Mouse (Mus musculus): Measurements from ENCODE around the gene Cntln. TPM values are rescaled to one million over a fixed set of nuclear protein-coding genes. Genes with fewer than 3 reads are reported as not detected.

Cntln gene
- polyA plus RNA-seq (2015; fragmentation: Nextera tagmentation; extraction: Ambion mirVana), result 5.8 and 6.3 TPM in 2 replicates

GRCm38 (mm10) chr4:84884111-84884538, at the start of gene Cntln:
Cntln (plus strand) TSS chr4:84884309.
- Histone ChIP-seq H3K27ac (replicated peaks) (peak within 1 kb of the TSS; percentile 92), H3K27me3 (replicated peaks) (no peaks in the 10 kb centered on the region), H3K4me1 (peaks cover 14% of the 10 kb centered on the region), H3K4me3 (replicated peaks) (peak within 1 kb of the TSS; percentile 85), H3K4me2 (peak within 1 kb of the TSS; percentile 80), H3K36me3 (no peaks in the 10 kb centered on the region), H3K9me3 (replicated peaks) (no peaks in the 10 kb centered on the region), H3K9ac (replicated peaks) (peak within 1 kb of the TSS; percentile 89)
- WGBS, result under 1% methylated on average over 50 of the region's 50 CpGs
- ATAC-seq (ENCODE audit: low FRiP score), result peak; percentile 98

- Histone ChIP-seq H3K36me3 (no peaks in the 10 kb centered on the region), H3K9me3 (replicated peaks) (no peaks in the 10 kb centered on the region), H3K9ac (replicated peaks) (no peak overlapping the region), H3K4me1 (no peaks in the 10 kb centered on the region), H3K27ac (replicated peaks) (no peak overlapping the region), H3K4me3 (replicated peaks) (no peak overlapping the region), H3K27me3 (replicated peaks) (no peaks in the 10 kb centered on the region), H3K4me2 (no peak overlapping the region)
- no peak for ATAC-seq (ENCODE audit: low FRiP score)
- 46% methylated on average over 5 of the region's 5 CpGs for WGBS
Observed at GRCm38 (mm10) chr4:84836979-84837378, 47.1 kb upstream of the Cntln start.

- whole genome bisulfite sequencing, result 89% methylated on average over 3 of the region's 3 CpGs
- ATAC-seq (ENCODE audit: low FRiP score), result no peak
- Histone ChIP-seq H3K4me3 (replicated peaks) (no peak overlapping the region), H3K9me3 (replicated peaks) (no peaks in the 10 kb centered on the region), H3K27ac (replicated peaks) (no peak overlapping the region), H3K4me2 (no peak overlapping the region), H3K36me3 (no peaks in the 10 kb centered on the region), H3K27me3 (replicated peaks) (no peaks in the 10 kb centered on the region), H3K4me1 (no peaks in the 10 kb centered on the region), H3K9ac (replicated peaks) (no peak overlapping the region)
Observed at GRCm38 (mm10) chr4:84838545-84838944, 45.6 kb upstream of the Cntln start.

GRCm38 (mm10) chr4:84839466-84839865, 44.6 kb upstream of the Cntln start:
- 88% methylated on average over 2 of the region's 2 CpGs for WGBS
- no peak for ATAC-seq (ENCODE audit: low FRiP score)
- no peaks in the 10 kb centered on the region for H3K36me3 ChIP-seq

GRCm38 (mm10) chr4:84857588-84857987, 26.5 kb upstream of the Cntln start:
- H3K4me3 ChIP-seq (replicated peaks), result no peak overlapping the region
- H3K4me1 ChIP-seq, result no peaks in the 10 kb centered on the region
- no peaks in the 10 kb centered on the region for H3K27me3 ChIP-seq (replicated peaks)
- 65% methylated on average over 2 of the region's 2 CpGs for WGBS
- H3K4me2 ChIP-seq, result no peak overlapping the region
- H3K27ac ChIP-seq (replicated peaks), result no peak overlapping the region
- no peaks in the 10 kb centered on the region for H3K36me3 ChIP-seq
- no peak for ATAC-seq (ENCODE audit: low FRiP score)
- no peak overlapping the region for H3K9ac ChIP-seq (replicated peaks)
- no peaks in the 10 kb centered on the region for H3K9me3 ChIP-seq (replicated peaks)

More at GRCm38 (mm10) chr4:84839466-84839865, 44.6 kb upstream of the Cntln start:
- no peak overlapping the region for H3K4me3 ChIP-seq (replicated peaks)
- no peak overlapping the region for H3K27ac ChIP-seq (replicated peaks)
- no peaks in the 10 kb centered on the region for H3K4me1 ChIP-seq
- no peaks in the 10 kb centered on the region for H3K9me3 ChIP-seq (replicated peaks)
- no peaks in the 10 kb centered on the region for H3K27me3 ChIP-seq (replicated peaks)
- no peak overlapping the region for H3K4me2 ChIP-seq
- H3K9ac ChIP-seq (replicated peaks), result no peak overlapping the region

GRCm38 (mm10) chr4:84876347-84876746, 7.8 kb upstream of the Cntln start:
- Histone ChIP-seq H3K27me3 (replicated peaks) (no peaks in the 10 kb centered on the region), H3K4me3 (replicated peaks) (no peak overlapping the region), H3K9ac (replicated peaks) (no peak overlapping the region), H3K36me3 (no peaks in the 10 kb centered on the region), H3K9me3 (replicated peaks) (no peaks in the 10 kb centered on the region), H3K27ac (replicated peaks) (no peak overlapping the region), H3K4me1 (no peaks in the 10 kb centered on the region), H3K4me2 (no peak overlapping the region)
- 34% methylated on average over 3 of the region's 3 CpGs for WGBS
- ATAC-seq (ENCODE audit: low FRiP score), result no peak

- peak overlapping the region; percentile 89 for H3K9ac ChIP-seq (replicated peaks)
- no peaks in the 10 kb centered on the region for H3K36me3 ChIP-seq
- no peaks in the 10 kb centered on the region for H3K27me3 ChIP-seq (replicated peaks)
- H3K4me1 ChIP-seq, result peaks cover 14% of the 10 kb centered on the region
- H3K4me2 ChIP-seq, result peak overlapping the region; percentile 80
- H3K27ac ChIP-seq (replicated peaks), result peak overlapping the region; percentile 92
- H3K4me3 ChIP-seq (replicated peaks), result peak overlapping the region; percentile 85
- no peaks in the 10 kb centered on the region for H3K9me3 ChIP-seq (replicated peaks)
- WGBS, result 40% methylated on average over 12 of the region's 12 CpGs
- peak; percentile 48; the same call in 1 of the 2 replicates for ATAC-seq (ENCODE audit: low FRiP score)
Observed at GRCm38 (mm10) chr4:84883646-84884045, 463 bp upstream of the Cntln start.

- peak; percentile 80 for ATAC-seq (ENCODE audit: low FRiP score)
- Histone ChIP-seq H3K4me3 (replicated peaks) (peak overlapping the region; percentile 85), H3K4me1 (peaks cover 14% of the 10 kb centered on the region), H3K36me3 (no peaks in the 10 kb centered on the region), H3K4me2 (peak overlapping the region; percentile 80), H3K27ac (replicated peaks) (peak overlapping the region; percentile 92), H3K9ac (replicated peaks) (peak overlapping the region; percentile 89), H3K27me3 (replicated peaks) (no peaks in the 10 kb centered on the region), H3K9me3 (replicated peaks) (no peaks in the 10 kb centered on the region)
- WGBS, result 2% methylated on average over 60 of the region's 60 CpGs
Observed at GRCm38 (mm10) chr4:84884539-84885270, 596 bp downstream of the Cntln start.

GRCm38 (mm10) chr4:84885271-84885540, 1.1 kb downstream of the Cntln start:
- Histone ChIP-seq H3K36me3 (no peaks in the 10 kb centered on the region), H3K4me1 (peaks cover 14% of the 10 kb centered on the region), H3K27me3 (replicated peaks) (no peaks in the 10 kb centered on the region), H3K9me3 (replicated peaks) (no peaks in the 10 kb centered on the region), H3K9ac (replicated peaks) (0 out of 2 replicates have a peak overlapping the region, but pooled peaks have one; percentile 89), H3K4me3 (replicated peaks) (peak overlapping the region; percentile 85), H3K27ac (replicated peaks) (no peak overlapping the region), H3K4me2 (peak overlapping the region; percentile 80)
- 24% methylated on average over 1 of the region's 1 CpGs for WGBS
- no peak for ATAC-seq (ENCODE audit: low FRiP score)

GRCm38 (mm10) chr4:84918393-84918792, 34.3 kb downstream of the Cntln start:
- no peak overlapping the region for H3K4me2 ChIP-seq
- H3K9ac ChIP-seq (replicated peaks), result no peak overlapping the region
- no peaks in the 10 kb centered on the region for H3K9me3 ChIP-seq (replicated peaks)
- H3K4me3 ChIP-seq (replicated peaks), result no peak overlapping the region
- H3K27ac ChIP-seq (replicated peaks), result no peak overlapping the region
- no peaks in the 10 kb centered on the region for H3K36me3 ChIP-seq
- no peaks in the 10 kb centered on the region for H3K4me1 ChIP-seq
- ATAC-seq (ENCODE audit: low FRiP score), result no peak
- H3K27me3 ChIP-seq (replicated peaks), result no peaks in the 10 kb centered on the region
- 72% methylated on average over 1 of the region's 1 CpGs for WGBS

GRCm38 (mm10) chr4:84934342-84934929, 50.3 kb downstream of the Cntln start:
- Histone ChIP-seq H3K9me3 (replicated peaks) (no peaks in the 10 kb centered on the region), H3K4me2 (no peak overlapping the region), H3K9ac (replicated peaks) (no peak overlapping the region), H3K4me3 (replicated peaks) (no peak overlapping the region), H3K4me1 (no peaks in the 10 kb centered on the region), H3K27ac (replicated peaks) (no peak overlapping the region), H3K27me3 (replicated peaks) (no peaks in the 10 kb centered on the region), H3K36me3 (no peaks in the 10 kb centered on the region)
- no peak for ATAC-seq (ENCODE audit: low FRiP score)
- WGBS, result 92% methylated on average over 6 of the region's 6 CpGs

GRCm38 (mm10) chr4:84942059-84942458, 58.0 kb downstream of the Cntln start:
- no peak overlapping the region for H3K4me3 ChIP-seq (replicated peaks)
- 46% methylated on average over 2 of the region's 2 CpGs for WGBS
- no peaks in the 10 kb centered on the region for H3K36me3 ChIP-seq
- no peak overlapping the region for H3K4me2 ChIP-seq
- H3K9ac ChIP-seq (replicated peaks), result no peak overlapping the region
- H3K9me3 ChIP-seq (replicated peaks), result no peaks in the 10 kb centered on the region
- H3K27ac ChIP-seq (replicated peaks), result no peak overlapping the region
- H3K27me3 ChIP-seq (replicated peaks), result no peaks in the 10 kb centered on the region
- H3K4me1 ChIP-seq, result peaks cover 7% of the 10 kb centered on the region; the same call in 1 of the 2 replicates
- peak; percentile 63 for ATAC-seq (ENCODE audit: low FRiP score)

All from neural tube, embryonic 15.5 days (tissue).